Mouse (Mus musculus) lung, postnatal 0 days (tissue): ENCODE data around the gene Nudc.

Experiments used
- CTCF ChIP-seq: IDR thresholded peaks from 2 replicates; pipeline ENCODE4 v1.5.1; 2016; ENCODE audit warnings: antibody characterized with exemption, mild to moderate bottlenecking
- EP300 ChIP-seq: IDR thresholded peaks from 2 replicates; pipeline ENCODE4 v1.6.1; 2016; ENCODE audit warnings: antibody characterized with exemption, mild to moderate bottlenecking, control low read depth

- TF ChIP-seq CTCF (no peak), EP300 (no peak)
Observed at GRCm38 (mm10) chr4:133536652-133537051, 9.1 kb downstream of the Nudc start.
